Mouse (Mus musculus): ENCODE results near the gene Cdhr3.

DNA sequence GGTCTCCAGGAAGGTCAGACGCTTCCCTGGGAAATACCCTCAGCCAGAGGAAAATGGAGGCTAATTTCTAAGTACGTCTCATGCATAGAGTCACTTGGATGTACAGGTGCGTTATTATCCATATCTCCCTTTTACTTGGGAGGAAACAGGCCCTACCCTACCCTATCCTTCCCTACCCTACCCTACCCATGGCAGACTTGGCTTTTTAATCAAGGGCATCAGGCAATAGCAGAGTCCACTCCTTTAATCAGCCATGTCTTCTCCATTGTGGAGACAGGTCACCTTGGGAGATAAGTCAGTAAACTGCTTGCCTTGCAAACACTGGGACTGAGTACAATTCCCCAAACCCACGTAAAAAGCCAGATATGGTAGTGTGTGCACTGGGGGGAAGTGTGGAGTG is 70.9 kb downstream of the Cdhr3 start:
- no peak for TF ChIP-seq CTCF (IDR thresholded peaks at IDR 0.05)
- no peak for TF ChIP-seq POLR2A (IDR thresholded peaks at IDR 0.05; ENCODE audit: insufficient read depth, low read depth, low read length)
- TF ChIP-seq EP300 (IDR thresholded peaks at IDR 0.05; ENCODE audit: insufficient read depth, low read depth, low read length): no peak
